Mouse (Mus musculus) hindbrain, embryonic 15.5 days (tissue): ENCODE data around the gene Tmem106b. TPM values are rescaled to one million over a fixed set of nuclear protein-coding genes. Genes with fewer than 3 reads are reported as not detected.

Experiments used
- ATAC-seq: fragments of 200-750 bp; cut with Nextera tagmentation; 2 replicates; pipeline ENCODE4 v1.8.0; 2017; ENCODE audit warnings: low read depth, moderate number of reproducible peaks, moderate TSS enrichment; ENCODE audit not compliant: low FRiP score
- H3K27ac ChIP-seq: fragments of 300-500 bp; sonication (generic); replicated peaks from 2 replicates; pipeline ENCODE4 v1.5.1; 2015; ENCODE audit warnings: mild to moderate bottlenecking, inconsistent platforms
- H3K27me3 ChIP-seq: fragments of 300-500 bp; sonication (generic); 2 replicates; pipeline ENCODE4 v1.6.1; 2015; ENCODE audit warnings: control low read depth, inconsistent platforms
- H3K36me3 ChIP-seq: fragments of 300-500 bp; sonication (generic); 2 replicates; pipeline ENCODE4 v1.6.1; 2015; ENCODE audit warnings: control low read depth, inconsistent platforms
- H3K4me1 ChIP-seq: fragments of 300-500 bp; sonication (generic); replicated peaks from 2 replicates; pipeline ENCODE4 v1.6.1; 2015; ENCODE audit warnings: control low read depth, inconsistent platforms
- H3K4me2 ChIP-seq: fragments of 300-500 bp; sonication (generic); 2 replicates; pipeline ENCODE4 v1.6.1; 2015; ENCODE audit warnings: moderate library complexity, mild to moderate bottlenecking, inconsistent platforms
- H3K4me3 ChIP-seq: fragments of 300-500 bp; sonication (generic); 2 replicates; pipeline ENCODE4 v1.5.1; 2015; ENCODE audit warnings: mild to moderate bottlenecking, inconsistent platforms
- H3K9ac ChIP-seq: fragments of 300-500 bp; sonication (generic); 2 replicates; pipeline ENCODE4 v1.6.1; 2015; ENCODE audit warnings: inconsistent platforms
- H3K9me3 ChIP-seq: fragments of 300-500 bp; sonication (generic); 2 replicates; pipeline ENCODE4 v1.6.1; 2016; ENCODE audit warnings: control low read depth, inconsistent platforms
- WGBS: fragments of 180-500 bp; shearing (Covaris S2); methylation state at CpG from one replicate; pipeline ENCODE4 v1.1.7; 2015; 5-methylcytosine and 5-hydroxymethylcytosine counted together
- polyA plus RNA-seq: library from polyadenylated mRNA; unstranded; fragments of >200 nt; fragmentation: Nextera tagmentation; extraction: Ambion mirVana; gene quantifications from 2 replicates; pipeline ENCODE4 v1.2.1, GENCODE M21; 2015

Gene Tmem106b
- polyA plus RNA-seq, 1 experiment from 2014 or later, result 30.4 TPM

- WGBS, result 77% methylated on average over 2 of the region's 2 CpGs
- no peak overlapping the region for H3K9ac ChIP-seq
- H3K27me3 ChIP-seq, result no peaks in the 10 kb centered on the region
- H3K4me2 ChIP-seq, result no peak overlapping the region
- no peak overlapping the region for H3K27ac ChIP-seq
- peaks cover 51% of the 10 kb centered on the region for H3K36me3 ChIP-seq
- H3K4me1 ChIP-seq, result peaks cover 12% of the 10 kb centered on the region
- H3K9me3 ChIP-seq, result no peaks in the 10 kb centered on the region
- ATAC-seq, result no peak
- no peak overlapping the region for H3K4me3 ChIP-seq
Observed at GRCm38 (mm10) chr6:13073876-13074275, 4.3 kb downstream of the Tmem106b start.

- no peak overlapping the region for H3K27ac ChIP-seq
- no peak overlapping the region for H3K4me3 ChIP-seq
- no peaks in the 10 kb centered on the region for H3K9me3 ChIP-seq
- 83% methylated on average over 9 of the region's 9 CpGs for WGBS
- no peaks in the 10 kb centered on the region for H3K4me1 ChIP-seq
- no peak overlapping the region for H3K4me2 ChIP-seq
- no peaks in the 10 kb centered on the region for H3K27me3 ChIP-seq
- no peak overlapping the region for H3K9ac ChIP-seq
- peaks cover 68% of the 10 kb centered on the region for H3K36me3 ChIP-seq
- no peak for ATAC-seq
Observed at GRCm38 (mm10) chr6:13082881-13083280, 13.3 kb downstream of the Tmem106b start.

- ATAC-seq, result no peak
- Histone ChIP-seq H3K4me3 (no peak overlapping the region), H3K36me3 (no peaks in the 10 kb centered on the region), H3K27ac (no peak overlapping the region), H3K4me2 (no peak overlapping the region), H3K9me3 (no peaks in the 10 kb centered on the region), H3K9ac (no peak overlapping the region), H3K27me3 (no peaks in the 10 kb centered on the region), H3K4me1 (no peaks in the 10 kb centered on the region)
- 75% methylated on average over 2 of the region's 2 CpGs for WGBS
Observed at GRCm38 (mm10) chr6:13096656-13097435, 27.3 kb downstream of the Tmem106b start.

GRCm38 (mm10) chr6:13100137-13100536 is 30.6 kb downstream of the Tmem106b start:
- no peak overlapping the region for H3K27ac ChIP-seq
- 93% methylated on average over 2 of the region's 2 CpGs for WGBS
- H3K4me2 ChIP-seq, result no peak overlapping the region
- H3K9ac ChIP-seq, result no peak overlapping the region
- H3K36me3 ChIP-seq, result no peaks in the 10 kb centered on the region
- H3K9me3 ChIP-seq, result no peaks in the 10 kb centered on the region
- H3K4me1 ChIP-seq, result no peaks in the 10 kb centered on the region
- no peaks in the 10 kb centered on the region for H3K27me3 ChIP-seq
- no peak overlapping the region for H3K4me3 ChIP-seq
- ATAC-seq, result no peak

- no peak for ATAC-seq
- no peaks in the 10 kb centered on the region for H3K4me1 ChIP-seq
- no peaks in the 10 kb centered on the region for H3K27me3 ChIP-seq
- H3K4me2 ChIP-seq, result no peak overlapping the region
- H3K9me3 ChIP-seq, result no peaks in the 10 kb centered on the region
- WGBS, result 75% methylated on average over 1 of the region's 1 CpGs
- no peak overlapping the region for H3K4me3 ChIP-seq
- no peak overlapping the region for H3K27ac ChIP-seq
- no peaks in the 10 kb centered on the region for H3K36me3 ChIP-seq
- no peak overlapping the region for H3K9ac ChIP-seq
Observed at GRCm38 (mm10) chr6:13108662-13109061, 39.1 kb downstream of the Tmem106b start.

- Histone ChIP-seq H3K4me3 (no peak overlapping the region), H3K4me1 (no peaks in the 10 kb centered on the region), H3K4me2 (no peak overlapping the region), H3K27ac (no peak overlapping the region), H3K36me3 (no peaks in the 10 kb centered on the region), H3K9me3 (no peaks in the 10 kb centered on the region), H3K9ac (no peak overlapping the region), H3K27me3 (no peaks in the 10 kb centered on the region)
- 98% methylated on average over 1 of the region's 1 CpGs for WGBS
- ATAC-seq, result no peak
Observed at GRCm38 (mm10) chr6:13137255-13137654, 67.7 kb downstream of the Tmem106b start.

Other genes starting within 250 kb of the Tmem106b start
- 0.10 and 0.14 TPM in 2 replicates for gene Vwde, start 155.2 kb downstream of the Tmem106b start, polyA plus RNA-seq